Mouse (Mus musculus) 3T3-L1 (cell line): Measurements from ENCODE around the gene Elp4.

Source experiments
- DNase-seq: peaks from one replicate; pipeline ENCODE4 v3.0.0-alpha.2; 2015; ENCODE audit warnings: low read depth, low spot score

Elp4 gene

GRCm38 (mm10) chr2:105806047-105806446 is 98.3 kb downstream of the Elp4 start:
- DNase-seq: no peak

GRCm38 (mm10) chr2:105805210-105805609 is 99.2 kb downstream of the Elp4 start:
- no peak for DNase-seq

GRCm38 (mm10) chr2:105804506-105804905 is 99.9 kb downstream of the Elp4 start:
- no peak for DNase-seq

- no peak for DNase-seq
Measured at GRCm38 (mm10) chr2:105803427-105803826, 100.9 kb downstream of the Elp4 start.

GRCm38 (mm10) chr2:105802902-105803301 is 101.5 kb downstream of the Elp4 start:
- DNase-seq: no peak

GRCm38 (mm10) chr2:105801536-105801935 is 102.8 kb downstream of the Elp4 start:
- DNase-seq: no peak

GRCm38 (mm10) chr2:105800694-105801093 is 103.7 kb downstream of the Elp4 start:
- no peak for DNase-seq

- DNase-seq: peak; percentile 25
Measured at GRCm38 (mm10) chr2:105799840-105800239, 104.5 kb downstream of the Elp4 start.

GRCm38 (mm10) chr2:105797842-105798241 is 106.5 kb downstream of the Elp4 start:
- DNase-seq: peak; percentile 93

- peak; percentile 88 for DNase-seq
Measured at GRCm38 (mm10) chr2:105796101-105796500, 108.3 kb downstream of the Elp4 start.

GRCm38 (mm10) chr2:105792339-105793120 is 111.8 kb downstream of the Elp4 start:
- DNase-seq: no peak

GRCm38 (mm10) chr2:105789936-105790335 is 114.4 kb downstream of the Elp4 start:
- DNase-seq: no peak

GRCm38 (mm10) chr2:105787726-105788125 is 116.6 kb downstream of the Elp4 start:
- no peak for DNase-seq

- DNase-seq: no peak
Measured at GRCm38 (mm10) chr2:105786986-105787385, 117.4 kb downstream of the Elp4 start.

- no peak for DNase-seq
Measured at GRCm38 (mm10) chr2:105782885-105783284, 121.5 kb downstream of the Elp4 start.

GRCm38 (mm10) chr2:105780739-105781138 is 123.6 kb downstream of the Elp4 start:
- no peak for DNase-seq

- DNase-seq: no peak
Measured at GRCm38 (mm10) chr2:105779320-105779891, 125.0 kb downstream of the Elp4 start.

GRCm38 (mm10) chr2:105771314-105771713 is 133.1 kb downstream of the Elp4 start:
- DNase-seq: no peak

GRCm38 (mm10) chr2:105769747-105770328 is 134.5 kb downstream of the Elp4 start:
- DNase-seq: no peak

GRCm38 (mm10) chr2:105753512-105753911 is 150.9 kb downstream of the Elp4 start:
- no peak for DNase-seq

GRCm38 (mm10) chr2:105749111-105749510 is 155.3 kb downstream of the Elp4 start:
- no peak for DNase-seq

- DNase-seq: no peak
Measured at GRCm38 (mm10) chr2:105746896-105747295, 157.5 kb downstream of the Elp4 start.

GRCm38 (mm10) chr2:105736166-105736565 is 168.2 kb downstream of the Elp4 start:
- DNase-seq: no peak
